Mouse (Mus musculus) adrenal gland, postnatal 14 days (tissue): Measurements from ENCODE around the gene Cyp1a1. TPM values are rescaled to one million over a fixed set of nuclear protein-coding genes. Genes with fewer than 3 reads are reported as not detected.

Experiments used
- DNase-seq: peaks from one replicate; pipeline ENCODE4 v3.0.0; 2021; ENCODE audit warnings: mixed read lengths
- total RNA-seq: library from RNA; stranded (reverse); gene quantifications from 2 replicates; pipeline ENCODE4 v1.2.3, GENCODE M21; 2021

The Cyp1a1 gene
- total RNA-seq, 1 experiment from 2014 or later = 0.37 TPM

DNA sequence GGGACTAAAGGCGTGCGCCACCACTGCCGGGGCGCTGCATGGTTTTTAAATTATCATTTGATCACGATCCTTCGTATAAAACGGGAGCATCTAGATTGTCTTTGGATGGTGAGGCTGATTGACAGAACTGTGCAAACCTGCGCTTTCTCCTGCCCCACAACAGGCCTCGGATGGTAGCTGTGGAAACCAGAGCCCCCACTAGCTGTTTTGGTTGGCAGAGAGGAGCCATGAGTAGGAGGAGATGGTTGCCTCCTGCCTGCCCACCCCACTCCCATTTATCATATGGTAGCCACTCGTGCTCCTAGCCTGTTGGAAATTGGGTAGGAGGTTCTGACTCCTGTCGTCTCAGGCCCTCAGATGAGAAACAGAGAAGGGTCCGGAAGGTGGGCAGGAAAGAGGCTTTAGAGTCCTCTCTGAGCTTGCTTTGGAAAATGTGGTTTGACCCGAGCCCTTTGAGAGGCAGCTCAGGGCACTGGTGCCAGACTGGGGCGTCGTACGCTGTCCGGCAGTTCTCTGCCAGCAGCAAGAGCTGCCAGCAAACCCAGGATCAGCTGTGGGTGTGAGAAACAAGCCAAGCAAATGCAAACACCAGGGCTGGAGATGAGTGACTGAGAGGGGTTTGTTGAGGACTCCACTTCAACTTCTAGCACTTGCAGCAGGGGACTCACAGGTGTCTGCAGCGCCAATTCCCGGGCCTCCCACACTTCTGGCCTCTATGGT lies 30.9 kb upstream of the Cyp1a1 start:
- DNase-seq = no peak

DNA sequence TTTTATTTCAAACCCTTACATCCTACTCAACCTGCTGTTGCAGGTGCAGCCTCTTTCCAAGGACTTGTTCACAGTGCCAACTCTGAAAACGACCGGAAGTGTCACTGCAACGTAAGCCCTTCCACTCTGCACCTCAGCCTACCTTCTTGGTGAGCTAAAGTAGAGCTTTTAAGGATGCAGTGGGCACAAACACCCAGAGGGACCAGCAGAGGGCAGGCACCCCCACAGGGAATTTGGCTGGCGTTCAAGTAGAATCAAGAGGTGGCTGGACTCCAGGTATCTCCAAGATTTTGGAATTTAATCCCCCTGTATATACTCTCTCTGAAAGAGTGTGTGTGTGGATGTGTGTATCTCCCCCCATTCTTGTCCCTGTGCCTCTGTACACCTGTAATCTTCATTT lies 29.9 kb upstream of the Cyp1a1 start:
- no peak for DNase-seq

DNA sequence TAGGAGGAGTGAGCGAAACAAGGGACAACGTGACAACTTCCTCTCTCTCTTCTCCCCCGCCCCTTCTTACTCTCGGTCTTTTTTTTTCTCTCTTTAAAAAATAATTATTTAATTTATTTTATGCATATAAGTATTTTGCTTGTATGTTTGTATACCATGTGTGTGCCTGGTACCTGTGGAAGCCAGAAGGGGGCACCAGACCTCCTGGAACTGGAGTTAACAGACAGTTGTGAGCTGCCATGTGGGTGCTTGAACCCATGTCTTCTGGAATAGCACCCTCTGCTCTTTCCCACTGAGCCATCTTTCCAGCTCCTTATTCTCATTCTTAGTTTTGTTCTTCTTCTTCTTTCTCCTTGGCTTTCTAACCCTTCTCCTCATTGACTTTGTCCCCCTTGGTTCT lies 28.8 kb upstream of the Cyp1a1 start:
- no peak for DNase-seq

DNA sequence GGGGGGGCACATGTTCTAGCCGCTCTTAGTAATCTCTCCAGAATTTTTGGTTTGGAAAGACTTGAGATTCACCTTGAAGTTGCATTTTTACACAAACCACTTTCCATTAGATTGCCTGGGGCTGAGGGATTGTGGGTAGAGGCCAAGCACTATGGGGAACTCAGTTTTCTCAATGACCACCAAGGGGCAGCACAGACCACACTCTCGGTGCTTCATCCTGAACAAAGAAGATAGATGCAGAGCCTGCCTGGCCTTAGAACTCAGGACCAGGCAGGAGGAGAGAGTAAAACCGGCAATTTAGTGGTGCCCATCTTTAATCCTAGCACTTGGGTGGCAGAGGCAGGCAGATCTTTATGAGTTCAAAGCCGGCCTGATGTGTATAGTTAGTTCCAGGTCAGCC lies 28.0 kb upstream of the Cyp1a1 start:
- DNase-seq = peak; percentile 86

DNA sequence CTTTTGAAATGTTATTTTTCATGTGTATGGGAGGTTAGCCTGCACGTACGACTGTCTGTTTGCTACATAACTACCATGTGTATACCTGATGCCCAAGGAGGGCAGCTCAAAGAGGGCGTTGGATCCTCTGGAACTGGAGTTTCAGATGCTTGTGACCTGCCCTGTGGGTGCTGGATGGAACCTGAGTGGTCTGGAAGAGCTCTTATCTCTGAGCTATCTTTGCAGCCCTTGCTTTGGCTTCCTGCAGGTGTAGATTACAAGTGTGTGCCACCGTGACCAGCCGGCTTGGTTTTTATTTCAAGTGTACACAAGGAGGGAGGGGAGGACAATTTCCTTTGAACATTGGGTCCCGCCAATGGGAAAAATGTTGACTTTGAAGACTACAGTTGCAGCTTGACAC lies 27.2 kb upstream of the Cyp1a1 start:
- no peak for DNase-seq

DNA sequence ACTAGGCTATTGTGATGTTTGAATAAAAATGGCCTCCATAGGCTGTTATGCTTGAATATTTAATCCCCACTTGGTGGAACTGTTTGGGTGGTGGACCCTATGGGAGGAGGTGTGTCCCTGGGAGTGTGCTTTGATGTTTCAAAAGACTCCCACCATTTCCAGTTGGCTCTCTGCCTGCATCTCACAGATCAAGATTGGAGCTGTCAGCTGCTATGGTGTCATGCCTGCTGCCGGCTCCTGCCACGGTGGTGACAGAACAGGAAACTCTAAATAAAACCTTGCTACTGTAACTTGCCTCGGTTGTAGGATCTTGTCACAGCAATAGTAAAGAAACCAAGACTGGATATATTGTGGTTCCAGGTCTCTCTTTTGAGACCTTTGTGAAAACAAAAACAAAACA lies 26.2 kb upstream of the Cyp1a1 start:
- no peak for DNase-seq

DNA sequence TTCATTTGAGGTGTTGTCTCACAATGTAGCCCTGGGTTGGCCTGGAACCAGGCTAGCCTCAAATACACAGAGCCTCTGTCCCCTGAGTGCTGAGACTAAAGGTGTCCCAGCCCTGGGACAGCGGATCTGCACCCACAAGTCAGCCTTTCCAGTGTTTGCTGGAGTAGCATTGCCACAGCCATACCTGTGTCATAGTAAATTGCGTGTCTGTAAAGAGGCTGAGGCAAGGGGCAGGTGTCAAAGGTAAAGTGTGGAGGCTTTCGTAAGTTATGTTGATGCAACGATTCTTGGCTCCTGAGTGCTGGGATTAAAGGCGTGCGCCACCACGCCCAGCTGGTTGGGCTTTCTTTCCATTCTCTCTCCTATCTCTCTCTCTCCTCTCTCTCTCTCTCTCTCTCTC lies 23.1 kb upstream of the Cyp1a1 start:
- no peak for DNase-seq

DNA sequence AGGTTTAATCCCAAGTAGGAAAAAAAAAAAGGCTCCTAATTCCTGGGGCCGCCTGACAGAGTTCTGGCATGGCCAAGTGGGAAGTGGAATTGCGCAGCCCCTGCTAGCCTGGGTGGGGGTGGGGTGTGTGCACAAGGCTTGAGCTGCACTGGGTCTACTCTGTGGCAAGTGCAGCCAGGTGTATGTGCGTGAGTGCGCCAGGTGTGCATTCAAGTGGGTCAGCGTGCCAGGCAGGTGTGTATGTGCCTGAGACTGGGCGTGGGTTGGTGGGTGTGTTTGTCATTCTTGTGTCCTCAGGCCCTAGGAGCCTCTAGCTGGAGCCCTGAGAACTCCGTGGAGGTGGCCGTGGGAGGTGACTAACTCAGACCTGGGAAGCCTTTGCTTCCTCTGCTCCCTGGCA lies 21.2 kb upstream of the Cyp1a1 start:
- no peak for DNase-seq

DNA sequence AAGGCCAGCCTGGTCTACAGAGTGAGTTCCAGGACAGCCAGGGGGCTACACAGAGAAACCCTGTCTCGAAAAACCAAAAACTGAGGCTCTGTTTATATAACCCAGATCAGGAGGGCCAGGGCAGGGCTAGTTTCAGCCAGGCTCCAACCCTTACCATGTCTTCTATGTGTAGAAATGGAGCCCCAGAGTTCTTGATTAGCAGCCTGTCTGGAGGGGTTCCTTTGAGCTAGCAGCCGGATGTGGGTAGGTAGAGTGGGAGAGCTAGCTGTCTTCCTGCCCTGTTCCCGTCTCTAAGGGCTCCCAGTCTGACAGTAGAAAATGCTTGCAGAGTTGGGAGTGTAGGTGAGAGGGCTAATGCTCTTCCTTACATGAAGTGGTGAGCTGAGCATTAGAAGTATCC lies 20.6 kb upstream of the Cyp1a1 start:
- no peak for DNase-seq

DNA sequence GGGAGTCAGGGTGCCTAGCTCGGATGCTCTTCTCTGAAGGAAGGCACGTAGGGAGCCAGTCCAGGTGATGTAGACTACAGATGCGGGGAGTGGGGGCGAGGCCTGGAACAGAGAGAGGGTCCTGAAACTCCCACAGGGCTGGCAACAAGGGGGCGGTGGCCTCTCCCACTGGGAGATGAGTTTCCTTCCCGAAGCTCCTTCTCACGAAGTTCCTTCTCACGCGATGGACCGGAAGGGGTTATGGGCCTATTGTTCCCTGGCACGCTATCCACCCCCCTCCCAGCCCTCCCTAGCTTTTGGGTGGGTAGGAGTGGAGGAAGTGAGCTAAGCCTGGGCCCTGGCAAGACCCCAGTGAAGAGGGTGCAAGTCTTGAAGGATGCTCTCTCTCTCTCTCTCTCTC lies 19.9 kb upstream of the Cyp1a1 start:
- no peak for DNase-seq

DNA sequence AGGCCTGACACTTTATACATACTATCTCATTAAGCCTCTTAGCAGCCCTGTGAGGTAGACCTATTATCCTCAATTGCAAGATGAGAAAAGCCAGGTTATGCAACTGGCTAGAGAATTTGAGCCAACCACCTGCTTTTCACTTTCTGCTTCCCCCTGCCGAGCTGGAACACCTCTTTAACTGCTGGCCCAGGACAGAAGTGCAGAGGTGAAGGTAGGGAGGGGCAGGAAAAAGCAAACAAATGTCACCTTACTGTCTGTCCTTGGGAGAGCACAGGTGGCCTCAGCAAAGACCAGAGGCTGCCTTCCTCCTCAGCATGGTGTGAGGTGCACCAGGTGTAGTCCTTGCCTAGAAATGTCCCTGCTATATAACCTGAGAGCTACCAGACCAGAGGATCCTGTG lies 19.5 kb upstream of the Cyp1a1 start:
- DNase-seq = no peak

DNA sequence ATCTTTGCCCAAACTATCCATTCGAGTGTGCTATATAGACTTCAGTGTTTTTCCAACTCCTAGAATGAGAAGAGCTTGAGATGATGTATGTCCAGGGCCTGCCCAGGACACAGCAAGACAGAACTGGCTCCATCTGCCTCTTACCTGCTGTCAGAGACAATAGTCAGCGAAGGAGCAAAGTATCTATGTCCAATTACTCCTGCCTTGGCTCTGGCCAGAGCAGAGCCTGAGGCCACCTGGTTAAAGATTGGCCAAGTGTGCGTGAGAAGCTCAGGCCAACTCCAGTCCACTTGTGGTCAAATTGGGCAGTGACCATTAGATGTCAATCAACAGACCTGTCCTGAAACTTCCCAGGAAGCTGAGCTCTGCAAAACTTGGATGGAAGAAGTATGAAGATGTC lies 18.2 kb upstream of the Cyp1a1 start:
- DNase-seq = no peak

DNA sequence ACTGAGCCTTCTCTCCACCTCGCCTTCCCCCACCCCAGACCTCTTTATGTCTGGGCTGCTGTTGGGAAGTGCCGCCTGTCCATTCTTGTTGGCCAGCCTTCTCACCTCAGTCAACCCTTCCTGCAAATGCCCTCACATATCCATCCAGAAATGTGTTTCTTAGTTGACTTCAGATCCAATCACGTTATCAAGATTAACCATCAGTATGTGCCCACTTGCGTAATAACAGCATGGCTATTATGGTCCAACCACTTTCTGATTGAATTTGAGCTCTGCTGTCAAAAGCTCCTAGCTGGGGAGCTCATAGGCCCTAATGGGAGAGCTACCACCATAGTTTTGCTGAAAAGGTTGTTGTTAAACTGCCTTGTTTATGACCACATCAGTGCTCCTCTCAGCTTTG lies 16.7 kb upstream of the Cyp1a1 start:
- no peak for DNase-seq

DNA sequence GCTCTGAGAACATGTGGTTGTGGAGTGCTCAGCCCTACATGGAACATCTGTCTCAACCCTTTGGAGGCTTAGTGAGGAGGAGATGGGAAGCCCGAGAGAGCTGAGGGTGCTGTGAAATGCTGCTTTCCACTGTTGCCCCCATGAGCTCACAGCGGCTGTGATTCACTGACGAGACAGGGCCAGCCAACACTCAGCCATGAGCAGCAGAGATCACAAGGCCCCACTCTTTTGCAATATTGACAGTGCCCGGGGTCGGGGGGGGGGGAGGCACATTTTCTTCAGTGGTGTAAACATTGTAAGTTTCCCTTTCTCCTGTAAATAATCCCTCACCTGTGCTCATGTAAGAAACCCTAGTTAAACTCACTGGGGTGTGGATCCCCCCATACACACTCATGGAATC lies 16.2 kb upstream of the Cyp1a1 start:
- DNase-seq = no peak

DNA sequence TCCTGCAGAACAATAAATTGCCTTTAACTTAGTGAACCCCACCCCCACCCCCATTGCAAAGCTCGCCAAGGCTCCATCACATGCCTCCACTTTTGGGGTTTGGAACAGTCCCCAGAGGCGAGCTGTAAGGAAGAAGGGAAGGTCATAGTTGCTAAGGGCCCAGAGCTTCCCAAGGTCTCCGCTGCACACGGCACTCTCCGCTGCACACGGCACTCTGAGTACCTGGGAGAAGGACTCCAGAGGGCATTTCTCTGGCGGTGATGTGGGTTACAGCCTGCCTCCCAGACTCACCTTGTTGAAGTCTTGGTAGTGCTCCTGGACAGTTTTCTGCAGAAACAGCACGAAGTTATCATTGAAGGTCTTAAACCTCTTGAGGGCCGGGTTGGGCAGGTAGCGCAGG lies 6.3 kb upstream of the Cyp1a1 start:
- no peak for DNase-seq

DNA sequence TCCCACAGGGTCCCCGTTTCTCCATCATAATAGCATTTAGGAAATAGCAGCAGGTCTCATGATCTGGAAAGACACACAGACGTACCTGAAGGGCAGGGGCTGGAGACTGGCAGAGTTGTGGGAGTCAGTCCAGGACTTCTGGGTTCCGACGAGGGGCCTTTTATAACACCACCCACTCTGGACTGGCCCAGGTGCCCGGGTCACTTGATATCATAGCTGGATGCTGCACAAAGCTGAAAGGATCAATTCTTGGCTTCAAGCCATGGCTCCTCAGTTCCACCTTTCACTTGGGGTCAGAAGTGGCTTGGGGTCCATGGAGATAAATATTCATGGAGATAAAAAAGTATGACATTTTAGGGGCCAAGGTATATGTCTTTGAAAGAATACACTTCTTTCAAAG lies 4.2 kb upstream of the Cyp1a1 start, which contains the start of gene Cyp1a2:
Gene Cyp1a2 (minus strand): TSS at position 184 of the 400 bp plus-strand sequence.
- DNase-seq = no peak

DNA sequence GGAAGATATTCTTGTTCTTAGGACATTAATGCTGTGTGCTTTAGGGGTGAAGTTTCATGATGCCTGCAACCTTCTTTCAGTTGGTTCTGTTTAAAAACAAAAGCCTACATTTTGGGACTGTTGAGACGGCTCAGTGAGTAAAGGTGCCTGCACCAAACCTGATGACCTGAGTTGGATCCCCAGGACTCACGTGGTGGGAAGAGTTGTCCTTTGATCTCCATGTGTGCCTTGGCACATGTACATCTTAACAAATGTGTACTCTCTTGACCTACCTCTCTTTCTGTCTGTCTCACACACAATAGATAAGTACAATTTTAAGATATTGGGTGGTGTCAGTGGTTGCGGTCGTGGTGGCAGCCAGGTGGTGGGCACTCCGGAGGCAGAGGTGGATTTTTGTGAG lies 1.7 kb upstream of the Cyp1a1 start:
- no peak for DNase-seq

DNA sequence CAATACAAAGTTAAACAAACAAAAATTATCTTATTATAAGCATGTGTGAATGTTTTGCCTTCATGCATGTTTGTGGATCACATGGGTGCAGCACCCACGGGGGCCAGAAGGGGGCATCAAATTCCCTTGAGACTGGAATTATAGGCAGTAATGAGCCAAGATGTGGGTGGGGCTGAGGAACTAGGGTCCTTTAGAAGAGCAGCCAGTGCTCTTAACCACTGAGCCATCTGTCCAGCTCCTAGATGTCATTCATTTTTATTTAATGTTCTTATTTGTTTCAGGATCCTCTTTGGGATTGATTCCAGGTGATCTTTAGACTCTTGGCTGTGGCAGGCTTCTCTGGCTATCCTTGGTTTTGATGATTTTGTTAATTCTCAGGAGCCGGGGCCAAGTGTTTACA lies 430 bp downstream of the Cyp1a1 start:
- DNase-seq = peak; percentile 29

DNA sequence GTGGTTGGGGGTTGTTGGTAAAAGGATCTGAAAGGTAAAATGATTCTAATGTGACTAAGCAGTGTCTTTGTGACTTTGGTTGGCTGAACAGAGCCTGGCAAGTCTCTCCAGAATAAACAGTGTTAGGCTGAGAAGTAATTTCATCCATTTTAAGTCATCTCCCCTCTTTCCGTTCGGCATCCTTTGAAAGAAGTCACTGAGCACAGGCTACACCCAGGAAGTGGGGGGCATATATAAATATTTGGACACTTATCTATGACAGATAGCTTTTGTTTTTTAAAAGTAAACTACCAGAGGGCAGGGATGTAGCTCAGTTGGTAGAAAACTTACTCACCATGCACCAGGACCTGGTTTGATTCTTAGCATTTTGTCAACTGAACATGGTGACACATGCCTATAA lies 878 bp downstream of the Cyp1a1 start:
- no peak for DNase-seq

DNA sequence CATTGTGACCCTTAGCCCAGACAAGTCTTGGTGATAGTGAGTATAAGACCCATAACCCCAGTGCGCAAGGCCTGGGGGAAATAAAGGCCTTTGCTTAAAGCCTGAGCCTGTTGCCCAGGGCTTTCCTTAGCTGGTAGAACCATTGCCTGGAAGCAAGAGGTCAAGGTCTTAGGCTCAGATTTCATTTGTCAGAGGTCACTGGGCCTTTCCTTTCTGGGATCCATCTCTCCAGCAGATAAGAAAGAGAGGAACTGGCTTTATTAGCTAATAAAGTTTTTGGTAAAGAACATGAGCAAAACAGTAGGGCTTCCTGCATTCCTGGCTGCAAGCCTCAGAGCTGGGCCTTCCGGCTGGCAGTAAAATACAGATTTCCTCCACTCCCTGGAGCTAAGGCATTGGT lies 6.4 kb downstream of the Cyp1a1 start:
- no peak for DNase-seq

DNA sequence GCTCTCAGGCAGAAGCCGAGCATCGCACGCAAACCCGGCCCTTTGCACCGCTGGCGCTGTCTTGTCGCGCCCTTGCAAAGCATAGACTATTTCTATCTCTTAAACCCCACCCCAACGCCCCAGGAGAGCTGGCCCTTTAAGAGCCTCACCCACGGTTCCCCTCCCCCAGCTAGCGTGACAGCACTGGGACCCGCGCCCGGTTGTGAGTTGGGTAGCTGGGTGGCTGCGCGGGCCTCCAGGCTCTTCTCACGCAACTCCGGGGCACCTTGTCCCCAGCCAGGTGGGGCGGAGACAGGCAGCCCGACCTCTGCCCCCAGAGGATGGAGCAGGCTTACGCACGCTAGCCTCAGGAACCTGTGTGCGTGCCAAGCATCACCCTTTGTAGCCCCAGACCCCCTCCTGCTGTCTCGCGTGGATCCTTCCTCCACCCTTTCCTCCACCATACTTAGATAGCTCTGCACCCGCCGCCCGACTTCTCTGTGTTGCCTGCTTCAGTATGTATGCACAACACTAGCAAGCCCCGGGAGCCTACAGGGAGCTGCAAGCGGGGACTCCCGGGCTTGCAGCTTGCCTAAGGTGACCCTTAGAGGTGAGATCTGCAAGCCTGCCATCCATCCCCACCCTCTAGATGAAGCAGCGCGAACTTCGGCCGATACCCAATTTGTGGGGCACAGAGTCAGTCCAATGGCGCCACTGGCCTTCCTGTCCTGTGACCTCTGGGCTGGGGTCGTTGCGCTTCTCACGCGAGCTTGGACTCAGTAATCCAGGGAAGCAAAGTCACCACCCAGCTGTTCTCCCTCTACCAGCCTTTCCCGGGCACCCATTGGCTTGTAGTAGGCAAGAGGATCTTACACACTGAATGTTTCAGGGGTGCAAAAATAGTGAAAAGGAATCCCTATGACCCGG lies 8.9 kb downstream of the Cyp1a1 start:
- peak; percentile 46 for DNase-seq

DNA sequence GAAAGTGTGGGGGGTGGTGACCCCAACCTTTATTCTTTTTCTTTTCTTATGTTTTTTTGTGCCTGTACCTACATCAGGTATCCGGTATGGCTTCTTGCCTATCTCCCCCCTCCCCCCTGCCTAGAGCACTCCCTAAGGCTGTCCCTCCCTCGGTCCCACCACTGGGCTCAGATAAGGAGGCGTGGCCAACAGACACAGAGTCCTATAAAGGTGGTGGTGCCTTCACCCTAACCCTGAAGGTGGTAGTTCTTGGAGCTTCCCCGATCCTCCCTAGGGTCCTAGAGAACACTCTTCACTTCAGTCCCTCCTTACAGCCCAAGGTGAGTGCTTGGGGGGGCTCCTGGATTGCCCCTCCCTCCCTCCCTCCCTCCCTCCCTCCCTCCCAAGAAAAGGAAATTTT lies 9.7 kb downstream of the Cyp1a1 start:
- no peak for DNase-seq

DNA sequence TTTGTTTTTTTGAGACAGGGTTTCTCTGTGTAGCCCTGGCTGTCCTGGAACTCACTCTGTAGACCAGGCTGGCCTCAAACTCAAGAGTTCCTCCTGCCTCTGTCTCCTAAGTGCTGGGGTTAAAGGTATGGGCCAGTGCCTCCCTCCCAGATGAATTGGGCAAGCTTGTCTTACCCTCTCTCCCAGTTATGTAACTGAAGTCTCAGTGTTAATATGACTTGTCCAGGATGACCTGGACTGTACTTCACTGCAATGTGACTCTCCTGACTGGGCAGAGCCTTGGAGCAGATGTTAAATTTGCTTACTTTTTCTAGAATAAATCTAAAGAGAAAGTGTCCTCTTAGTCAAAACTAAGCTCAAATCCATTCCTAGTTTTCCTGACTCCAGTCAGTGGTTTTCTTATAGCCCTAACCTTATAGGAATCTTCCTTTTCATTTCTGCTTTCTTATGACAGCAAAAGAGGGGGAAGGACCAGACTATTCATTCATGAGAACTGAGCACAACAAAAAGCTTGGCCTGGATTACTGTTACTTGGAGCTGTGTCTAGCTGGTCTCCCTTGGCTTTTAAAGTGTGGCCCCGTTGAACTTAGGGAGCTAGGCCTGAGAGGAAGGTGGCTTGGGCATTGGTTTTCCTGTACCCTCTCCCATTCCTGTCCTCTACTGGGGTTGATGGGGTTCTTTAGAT lies 10.9 kb downstream of the Cyp1a1 start:
- no peak for DNase-seq
